Mouse (Mus musculus) small intestine, adult 2 months (tissue): ENCODE measurements around the gene Gm37240.

Experiments used
- CTCF ChIP-seq: fragments of 200-500 bp; IDR thresholded peaks from 2 replicates; pipeline ENCODE4 v1.5.1; 2012; ENCODE audit warnings: low read depth, mild to moderate bottlenecking, control low read depth, inconsistent platforms, low read length, moderate library complexity, mixed read lengths; ENCODE audit not compliant: insufficient replicate concordance, insufficient read length; ENCODE audit errors: extremely low read depth
- POLR2A ChIP-seq: fragments of 200-500 bp; IDR thresholded peaks from 2 replicates; pipeline ENCODE4 v1.6.1; 2012; ENCODE audit warnings: low read depth, mild to moderate bottlenecking, control low read depth, inconsistent platforms, low read length, moderate library complexity

GRCm38 (mm10) chr3:85695056-85695455 is 192.3 kb downstream of the Gm37240 start:
- no peak for TF ChIP-seq CTCF
- no peak for TF ChIP-seq POLR2A
